9 mouse cellular contexts compared by ENCODE assay signal in the genomic region with DNA sequence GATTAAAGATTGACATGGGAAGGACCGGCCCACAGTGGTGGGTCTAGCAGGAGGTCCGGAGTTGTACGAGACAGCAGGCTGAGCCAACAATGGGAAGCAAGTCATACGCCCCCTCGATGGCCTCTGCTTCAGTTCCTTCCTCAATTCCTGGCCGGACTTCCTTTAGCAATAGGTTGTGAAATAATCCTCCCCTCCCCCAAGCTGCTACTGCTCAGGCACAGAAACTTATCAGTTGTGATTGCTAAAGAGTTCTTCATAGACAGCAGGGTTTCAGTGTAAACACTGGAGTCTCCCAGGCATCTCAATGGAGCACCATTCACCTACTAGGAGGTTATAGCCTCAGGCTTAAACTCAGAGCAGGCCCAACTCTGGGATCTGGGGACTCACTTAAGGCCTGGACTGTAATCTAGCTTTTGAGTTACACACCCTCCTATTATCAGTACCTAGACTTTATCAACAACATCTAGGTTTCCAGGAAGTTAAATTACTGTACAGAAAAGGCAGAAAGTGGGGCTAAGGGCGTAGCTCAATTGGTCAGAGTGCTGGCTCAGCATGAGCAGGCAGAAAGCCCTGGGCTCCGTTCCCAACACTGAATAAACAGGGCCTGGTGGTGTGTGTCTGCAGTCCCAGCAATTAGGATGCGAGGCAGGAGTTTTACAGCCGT.
DNase-seq lines count a peak whose midpoint lies in the region; ATAC-seq and TF ChIP-seq lines count a peak whose summit lies in the region.
"Had no signal": no experiment of that assay in that cellular context is flagged by ENCODE, and none has a peak within 500 bp of the region (broad histone marks: within the 10 kb centered on the region; RNA-seq: fewer than 3 reads in every experiment).

No protein-coding gene starts in this region.

- no peaks in the 10 kb centered on the region for H3K9me3 ChIP-seq in intestine, postnatal 0 days (ENCODE audit: control insufficient read depth)
- H3K9me3 ChIP-seq in limb, embryonic 12.5 days, result no peaks in the 10 kb centered on the region
- no peaks in the 10 kb centered on the region for H3K9me3 ChIP-seq in midbrain, embryonic 12.5 days

- H3K27me3 ChIP-seq in intestine, postnatal 0 days (replicated peaks; ENCODE audit: control insufficient read depth, insufficient read depth, low read length), result no peaks in the 10 kb centered on the region
- no peaks in the 10 kb centered on the region for H3K27me3 ChIP-seq in limb, embryonic 12.5 days
- no peaks in the 10 kb centered on the region for H3K27me3 ChIP-seq in midbrain, embryonic 12.5 days

- 0 out of 2 replicates have a peak overlapping the region, but pooled peaks have one; percentile 11 for H3K9ac ChIP-seq in intestine, postnatal 0 days (ENCODE audit: low read depth, low read length)
- H3K9ac ChIP-seq in limb, embryonic 12.5 days (replicated peaks), result no peak overlapping the region
- H3K9ac ChIP-seq in midbrain, embryonic 12.5 days (replicated peaks), result no peak overlapping the region

- peaks cover 9% of the 10 kb centered on the region; the same call in 1 of the 2 replicates for H3K4me1 ChIP-seq in intestine, postnatal 0 days (replicated peaks; ENCODE audit: control insufficient read depth, insufficient read depth, low read length)
- peaks cover 23% of the 10 kb centered on the region for H3K4me1 ChIP-seq in limb, embryonic 12.5 days (replicated peaks)
- peaks cover 10% of the 10 kb centered on the region for H3K4me1 ChIP-seq in midbrain, embryonic 12.5 days

- H3K27ac ChIP-seq in intestine, postnatal 0 days (ENCODE audit: low read depth, low read length), result peak overlapping the region; percentile 96
- H3K27ac ChIP-seq in limb, embryonic 12.5 days, result peak overlapping the region; percentile 71
- peak overlapping the region; percentile 39; the same call in 1 of the 2 replicates for H3K27ac ChIP-seq in midbrain, embryonic 12.5 days (replicated peaks)

- 15% methylated on average over 10 of the region's 10 CpGs for WGBS in intestine, postnatal 0 days
- 52% methylated on average over 10 of the region's 10 CpGs for WGBS in limb, embryonic 12.5 days
- 62% methylated on average over 10 of the region's 10 CpGs for WGBS in midbrain, embryonic 12.5 days

- H3K4me3 ChIP-seq in intestine, postnatal 0 days (ENCODE audit: low read depth, low read length), result no peak overlapping the region
- H3K4me3 ChIP-seq in limb, embryonic 12.5 days (replicated peaks), result no peak overlapping the region
- H3K4me3 ChIP-seq in midbrain, embryonic 12.5 days, result no peak overlapping the region
- H3K4me3 ChIP-seq: myocyte had no signal

- H3K36me3 ChIP-seq in intestine, postnatal 0 days (ENCODE audit: control insufficient read depth, insufficient read depth), result peaks cover 11% of the 10 kb centered on the region; the same call in 1 of the 2 replicates
- H3K36me3 ChIP-seq in limb, embryonic 12.5 days, result peaks cover 16% of the 10 kb centered on the region
- peaks cover 16% of the 10 kb centered on the region for H3K36me3 ChIP-seq in midbrain, embryonic 12.5 days

- DNase-seq in embryo, embryonic 10 days (ENCODE audit: low spot score), result peak; percentile 40
- no peak for DNase-seq in embryo, embryonic 9.5 days (ENCODE audit: extremely low spot score)
- peak; percentile 88 to 94 for DNase-seq in cerebellum, postnatal 14 days
- peak; percentile 32 for DNase-seq in testis, postnatal 14 days (ENCODE audit: low spot score)

- ATAC-seq in granulocyte monocyte progenitor cell, adult 5-6 weeks (replicated peaks; ENCODE audit: poor library complexity, severe bottlenecking), result peak; percentile 98
- ATAC-seq in intestine, postnatal 0 days, result peak; percentile 88
- peak; percentile 64; the same call in 1 of the 2 replicates for ATAC-seq in limb, embryonic 12.5 days (ENCODE audit: insufficient number of reproducible peaks, insufficient read depth, low FRiP score, low TSS enrichment, low read depth)
- peak; percentile 45; the same call in 1 of the 2 replicates for ATAC-seq in midbrain, embryonic 12.5 days (ENCODE audit: low FRiP score, low read depth)

- TF ChIP-seq CTCF in intestine, postnatal 0 days (IDR thresholded peaks at IDR 0.05; ENCODE audit: low read depth), result no peak

- H3K4me2 ChIP-seq in intestine, postnatal 0 days (replicated peaks; ENCODE audit: low read depth), result peak overlapping the region; percentile 30; the same call in 1 of the 2 replicates
- H3K4me2 ChIP-seq in limb, embryonic 12.5 days, result no peak overlapping the region; the same call in 1 of the 2 replicates
- no peak overlapping the region for H3K4me2 ChIP-seq in midbrain, embryonic 12.5 days (replicated peaks)

Comparison
In these comparisons a context has a peak if more than half of its experiments do, and no peak if none do; other contexts are left out.
1. ATAC-seq: peak in every context shown above with its lines; median percentile 98 in granulocyte monocyte progenitor cell, adult 5-6 weeks; 88 in intestine, postnatal 0 days; 64 in limb, embryonic 12.5 days; 45 in midbrain, embryonic 12.5 days.
2. H3K27ac ChIP-seq: peak in every context shown above with its lines; median percentile 96 in intestine, postnatal 0 days; 71 in limb, embryonic 12.5 days; 39 in midbrain, embryonic 12.5 days.